Mouse (Mus musculus) layer of hippocampus, postnatal 14 days (tissue): ENCODE results near the gene Sh3pxd2b. TPM values are rescaled to one million over a fixed set of nuclear protein-coding genes. Genes with fewer than 3 reads are reported as not detected.
A peak's percentile ranks its signal among the peaks of the same experiment; 100 is the strongest.

ENCODE experiments used
- DNase-seq, 2 experiments: peaks; one replicate each; pipeline ENCODE4 v3.0.0; 2021 to 2022; ENCODE audit warnings: low spot score in 2 of 2, mixed read lengths in 1 of 2
- total RNA-seq, 2 experiments: library from RNA; stranded (reverse); gene quantifications; 2 replicates each; pipeline ENCODE4 v1.2.3; 2021

Gene Sh3pxd2b
- total RNA-seq, 2 experiments from 2014 or later: 18.9 to 22.6 TPM

GRCm38 (mm10) chr11:32340476-32341473 lies 6.8 kb upstream of the Sh3pxd2b start:
- no peak for DNase-seq

GRCm38 (mm10) chr11:32342770-32343191 lies 4.8 kb upstream of the Sh3pxd2b start:
- no peak for DNase-seq

- no peak for DNase-seq
These were observed 4.3 kb upstream of the Sh3pxd2b start for GRCm38 (mm10) chr11:32343350-32343749.

- DNase-seq: no peak
These were observed 1.9 kb upstream of the Sh3pxd2b start for GRCm38 (mm10) chr11:32345504-32346297.

- no peak for DNase-seq
These were observed 385 bp upstream of the Sh3pxd2b start for GRCm38 (mm10) chr11:32347264-32347606.

- DNase-seq: no peak
These were observed 1.0 kb downstream of the Sh3pxd2b start for GRCm38 (mm10) chr11:32348433-32349283.

GRCm38 (mm10) chr11:32349284-32349953 lies 1.8 kb downstream of the Sh3pxd2b start:
- DNase-seq: no peak

- DNase-seq: no peak
These were observed 5.3 kb downstream of the Sh3pxd2b start for GRCm38 (mm10) chr11:32352946-32353345.

GRCm38 (mm10) chr11:32355377-32355776 lies 7.8 kb downstream of the Sh3pxd2b start:
- no peak for DNase-seq

- peak in 1 of 2 experiments; percentile 58 for DNase-seq
These were observed 10.1 kb downstream of the Sh3pxd2b start for GRCm38 (mm10) chr11:32357686-32358085.

GRCm38 (mm10) chr11:32358399-32358798 lies 10.8 kb downstream of the Sh3pxd2b start:
- DNase-seq: no peak

GRCm38 (mm10) chr11:32359566-32359965 lies 11.9 kb downstream of the Sh3pxd2b start:
- DNase-seq: no peak

- no peak for DNase-seq
These were observed 14.2 kb downstream of the Sh3pxd2b start for GRCm38 (mm10) chr11:32361774-32362173.

GRCm38 (mm10) chr11:32363188-32363587 lies 15.6 kb downstream of the Sh3pxd2b start:
- DNase-seq: no peak

GRCm38 (mm10) chr11:32363610-32364220 lies 16.1 kb downstream of the Sh3pxd2b start:
- peak; percentile 58 to 77 for DNase-seq

GRCm38 (mm10) chr11:32364375-32364774 lies 16.8 kb downstream of the Sh3pxd2b start:
- no peak for DNase-seq

GRCm38 (mm10) chr11:32365498-32365897 lies 17.9 kb downstream of the Sh3pxd2b start:
- DNase-seq: no peak

GRCm38 (mm10) chr11:32367056-32367455 lies 19.4 kb downstream of the Sh3pxd2b start:
- DNase-seq: no peak

GRCm38 (mm10) chr11:32368986-32369385 lies 21.4 kb downstream of the Sh3pxd2b start:
- no peak for DNase-seq

GRCm38 (mm10) chr11:32370881-32371280 lies 23.3 kb downstream of the Sh3pxd2b start:
- no peak for DNase-seq
